ENCODE assay signal across 28 mouse cellular contexts in genomic region chr16:78974099-78974498, GRCm38 (mm10). TPM values are rescaled to one million over a fixed set of nuclear protein-coding genes. Genes with fewer than 3 reads are reported as not detected.
DNase-seq lines count a peak whose midpoint lies in the region; ATAC-seq and TF ChIP-seq lines count a peak whose summit lies in the region.
"Had no signal": no experiment of that assay in that cellular context is flagged by ENCODE, and none has a peak within 500 bp of the region (broad histone marks: within the 10 kb centered on the region; RNA-seq: fewer than 3 reads in every experiment).

No protein-coding gene starts in this region.

- H3K4me2 ChIP-seq in intestine, embryonic 14.5 days (ENCODE audit: low read length) = no peak overlapping the region
- peak overlapping the region; percentile 48 for H3K4me2 ChIP-seq in intestine, postnatal 0 days (replicated peaks; ENCODE audit: low read depth)
- H3K4me2 ChIP-seq in stomach, postnatal 0 days (replicated peaks; ENCODE audit: low read depth) = no peak overlapping the region
- H3K4me2 ChIP-seq: embryonic facial prominence, embryonic 12.5 days; embryonic facial prominence, embryonic 15.5 days; heart, embryonic 11.5 days; hindbrain, embryonic 13.5 days had no signal

- WGBS in intestine, embryonic 14.5 days = 78% methylated on average over 13 of the region's 13 CpGs
- WGBS in intestine, postnatal 0 days = 36% methylated on average over 13 of the region's 13 CpGs
- 63% methylated on average over 13 of the region's 13 CpGs for WGBS in stomach, postnatal 0 days

- no peaks in the 10 kb centered on the region for H3K9me3 ChIP-seq in MEL (replicated peaks; ENCODE audit: insufficient read depth, low read length)
- H3K9me3 ChIP-seq in intestine, embryonic 14.5 days (ENCODE audit: control insufficient read depth, low read length) = no peaks in the 10 kb centered on the region
- no peaks in the 10 kb centered on the region for H3K9me3 ChIP-seq in intestine, postnatal 0 days (ENCODE audit: control insufficient read depth)
- no peaks in the 10 kb centered on the region for H3K9me3 ChIP-seq in stomach, postnatal 0 days (ENCODE audit: control insufficient read depth, low read length)
- H3K9me3 ChIP-seq: embryonic facial prominence, embryonic 12.5 days; embryonic facial prominence, embryonic 15.5 days; G1E; hindbrain, embryonic 10.5 days; hindbrain, embryonic 13.5 days had no signal

- no peak overlapping the region for H3K27ac ChIP-seq in MEL (ENCODE audit: control insufficient read depth, low read depth, low read length)
- no peak overlapping the region for H3K27ac ChIP-seq in intestine, embryonic 14.5 days (ENCODE audit: low read depth)
- H3K27ac ChIP-seq in intestine, postnatal 0 days (ENCODE audit: low read depth, low read length) = no peak overlapping the region
- H3K27ac ChIP-seq in stomach, postnatal 0 days (replicated peaks) = no peak overlapping the region
- H3K27ac ChIP-seq: embryonic facial prominence, embryonic 12.5 days; embryonic facial prominence, embryonic 15.5 days; gastrocnemius, adult 2 months; hindbrain, embryonic 10.5 days; hindbrain, embryonic 13.5 days had no signal

- TF ChIP-seq POLR2A in MEL (IDR thresholded peaks at IDR 0.05; ENCODE audit: control insufficient read depth in 1 of 2, insufficient read depth in 1 of 2, low read depth in 1 of 2, low read length in 2 of 2, poor library complexity in 1 of 2) = no peak

- peak; percentile 89 for ATAC-seq in intestine, embryonic 14.5 days (replicated peaks; ENCODE audit: low FRiP score, low TSS enrichment, low read depth)
- peak; percentile 94 for ATAC-seq in intestine, postnatal 0 days
- ATAC-seq in stomach, postnatal 0 days (ENCODE audit: low FRiP score, low TSS enrichment) = no peak
- ATAC-seq: activated CD4-positive, CD25-positive, alpha-beta regulatory T cell, adult 4 months; forebrain, embryonic 14.5 days; forebrain, postnatal 0 days; hindbrain, embryonic 16.5 days had no signal

- TF ChIP-seq RAD21 in MEL (IDR thresholded peaks at IDR 0.05; ENCODE audit: low read depth, low read length) = no peak

- no peak overlapping the region for H3K9ac ChIP-seq in MEL (ENCODE audit: control insufficient read depth, low read depth, low read length, poor library complexity, severe bottlenecking)
- no peak overlapping the region for H3K9ac ChIP-seq in intestine, embryonic 14.5 days (ENCODE audit: low read length)
- H3K9ac ChIP-seq in intestine, postnatal 0 days (ENCODE audit: low read depth, low read length) = no peak overlapping the region
- no peak overlapping the region for H3K9ac ChIP-seq in stomach, postnatal 0 days (ENCODE audit: low read length)
- H3K9ac ChIP-seq: embryonic facial prominence, embryonic 12.5 days; embryonic facial prominence, embryonic 15.5 days; forebrain, postnatal 0 days; hindbrain, embryonic 13.5 days had no signal

- no peak for TF ChIP-seq CTCF in MEL (IDR thresholded peaks at IDR 0.05 in 2 of 3, conservative IDR thresholded peaks at IDR 0.05 in 1 of 3; ENCODE audit: control insufficient read depth in 1 of 3, insufficient read depth in 1 of 3, low read depth in 2 of 3, low read length in 3 of 3, poor library complexity in 1 of 3, severe bottlenecking in 1 of 3)
- no peak for TF ChIP-seq CTCF in intestine, postnatal 0 days (IDR thresholded peaks at IDR 0.05; ENCODE audit: low read depth)
- TF ChIP-seq CTCF in stomach, postnatal 0 days (IDR thresholded peaks at IDR 0.05; ENCODE audit: low read depth) = no peak

- peak; percentile 31 to 43; a peak in 1 of 4 replicates for TF ChIP-seq EP300 in MEL (IDR thresholded peaks at IDR 0.05; ENCODE audit: low read depth in 1 of 2, low read length in 2 of 2)
- no peak for TF ChIP-seq EP300 in stomach, postnatal 0 days (optimal IDR thresholded peaks at IDR 0.05)

- no peaks in the 10 kb centered on the region for H3K27me3 ChIP-seq in MEL (ENCODE audit: control insufficient read depth in 1 of 2, insufficient read depth in 2 of 2, low read length in 2 of 2)
- no peaks in the 10 kb centered on the region for H3K27me3 ChIP-seq in intestine, embryonic 14.5 days (replicated peaks; ENCODE audit: control insufficient read depth, insufficient read depth, low read length)
- no peaks in the 10 kb centered on the region for H3K27me3 ChIP-seq in intestine, postnatal 0 days (replicated peaks; ENCODE audit: control insufficient read depth, insufficient read depth, low read length)
- no peaks in the 10 kb centered on the region for H3K27me3 ChIP-seq in stomach, postnatal 0 days (ENCODE audit: control insufficient read depth, insufficient read depth, low read length)
- H3K27me3 ChIP-seq: CH12.LX; embryonic facial prominence, embryonic 12.5 days; embryonic facial prominence, embryonic 15.5 days; hindbrain, embryonic 13.5 days had no signal

- H3K79me2 ChIP-seq in MEL (ENCODE audit: control insufficient read depth, insufficient read depth, low read length, poor library complexity) = no peaks in the 10 kb centered on the region

- no peaks in the 10 kb centered on the region for H3K36me3 ChIP-seq in MEL (ENCODE audit: control insufficient read depth in 1 of 2, insufficient read depth in 2 of 2, low read length in 2 of 2)
- H3K36me3 ChIP-seq in intestine, embryonic 14.5 days (ENCODE audit: control insufficient read depth, insufficient read depth, low read length) = no peaks in the 10 kb centered on the region
- H3K36me3 ChIP-seq in intestine, postnatal 0 days (ENCODE audit: control insufficient read depth, insufficient read depth) = no peaks in the 10 kb centered on the region
- no peaks in the 10 kb centered on the region for H3K36me3 ChIP-seq in stomach, postnatal 0 days (ENCODE audit: control insufficient read depth, insufficient read depth, low read length)
- H3K36me3 ChIP-seq: embryonic facial prominence, embryonic 12.5 days; embryonic facial prominence, embryonic 15.5 days; G1E; hindbrain, embryonic 10.5 days; hindbrain, embryonic 13.5 days had no signal

- H3K4me3 ChIP-seq in MEL (ENCODE audit: control insufficient read depth in 1 of 2, insufficient read depth in 1 of 2, low read depth in 2 of 2, low read length in 2 of 2) = peak overlapping the region in 1 of 2 experiments; percentile 26; a peak in 2 of 4 replicates
- no peak overlapping the region for H3K4me3 ChIP-seq in intestine, embryonic 14.5 days (ENCODE audit: low read depth, low read length)
- no peak overlapping the region for H3K4me3 ChIP-seq in intestine, postnatal 0 days (ENCODE audit: low read depth, low read length)
- H3K4me3 ChIP-seq in stomach, postnatal 0 days (ENCODE audit: low read depth, low read length) = no peak overlapping the region
- H3K4me3 ChIP-seq: embryonic facial prominence, embryonic 12.5 days; embryonic facial prominence, embryonic 15.5 days; gastrocnemius, adult 2 months; hindbrain, embryonic 10.5 days; hindbrain, embryonic 13.5 days had no signal

- no peaks in the 10 kb centered on the region for H3K4me1 ChIP-seq in MEL (ENCODE audit: control insufficient read depth in 1 of 2, insufficient read depth in 2 of 2, low read length in 2 of 2)
- H3K4me1 ChIP-seq in intestine, embryonic 14.5 days (replicated peaks; ENCODE audit: control insufficient read depth, insufficient read depth, low read length) = no peaks in the 10 kb centered on the region
- no peaks in the 10 kb centered on the region for H3K4me1 ChIP-seq in intestine, postnatal 0 days (replicated peaks; ENCODE audit: control insufficient read depth, insufficient read depth, low read length)
- no peaks in the 10 kb centered on the region for H3K4me1 ChIP-seq in stomach, postnatal 0 days (replicated peaks; ENCODE audit: control insufficient read depth, insufficient read depth)
- H3K4me1 ChIP-seq: embryonic facial prominence, embryonic 12.5 days; embryonic facial prominence, embryonic 15.5 days; hindbrain, embryonic 10.5 days; hindbrain, embryonic 13.5 days had no signal

- DNase-seq in MEL (ENCODE audit: low read depth, low spot score) = peak; percentile 20
- peak; percentile 57 for DNase-seq in intestine, embryonic 14.5 days (ENCODE audit: low spot score)
- DNase-seq in stomach, postnatal 0 days (ENCODE audit: low spot score) = peak; percentile 18
- DNase-seq in kidney, adult 9 months = no peak
- no peak for DNase-seq in ovary, postnatal 10 days (ENCODE audit: low spot score)
- no peak for DNase-seq in ovary, postnatal 36 days (ENCODE audit: low spot score)
- DNase-seq: adrenal gland, postnatal 10 days; adrenal gland, postnatal 36 days; B cell, adult 2 months; cerebellum, adult 18-20 months; cerebellum, adult 9-10 months; cerebellum, postnatal 14 days; forebrain, postnatal 0 days; gastrocnemius, adult 2 months; gastrocnemius, postnatal 14 days; heart, adult 11 months; heart, postnatal 36 days had no signal

TF ChIP-seq in MEL, 35 proteins besides CTCF, POLR2A, EP300 and RAD21:
- TF ChIP-seq MEF2A (IDR thresholded peaks at IDR 0.05; ENCODE audit: extremely low read depth, insufficient replicate concordance, low read depth, low read length, poor library complexity, severe bottlenecking) = no peak
- TF ChIP-seq USF1 (IDR thresholded peaks at IDR 0.05; ENCODE audit: low read depth, low read length) = no peak
- no peak for TF ChIP-seq MAX (IDR thresholded peaks at IDR 0.05; ENCODE audit: low read length)
- TF ChIP-seq CHD2 (IDR thresholded peaks at IDR 0.05; ENCODE audit: low read length) = no peak
- peak; percentile 51 for TF ChIP-seq TCF12 (IDR thresholded peaks at IDR 0.05; ENCODE audit: low read depth, low read length)
- TF ChIP-seq GATA1 (IDR thresholded peaks at IDR 0.05; ENCODE audit: low read depth, low read length) = peak; percentile 23; the same call in 1 of the 2 replicates
- TF ChIP-seq MAFK (IDR thresholded peaks at IDR 0.05; ENCODE audit: borderline replicate concordance, low read depth, low read length) = no peak
- no peak for TF ChIP-seq ZC3H11A (IDR thresholded peaks at IDR 0.05; ENCODE audit: low read depth, low read length)

RNA-seq across cellular contexts. Expression of gene Chodl, which starts 43.4 kb away (rescaled TPM):
- not detected in 2 replicates for total RNA-seq in MEL (2012; rRNA removed)
- not detected for polyA plus RNA-seq in MEL (2012; ENCODE audit: insufficient read depth in 1 of 2, insufficient read length in 2 of 2, low read depth in 1 of 2, low replicate concordance in 2 of 2, missing spikeins in 1 of 2)
- polyA plus RNA-seq in intestine, embryonic 14.5 days (2014; fragmentation: Nextera tagmentation; extraction: Ambion mirVana) = 13.7 and 14.3 TPM in 2 replicates
- polyA plus RNA-seq in intestine, postnatal 0 days (2015; fragmentation: Nextera tagmentation; extraction: Ambion mirVana) = 17.5 and 19.7 TPM in 2 replicates
- polyA plus RNA-seq in stomach, postnatal 0 days (2015; fragmentation: Nextera tagmentation; extraction: Ambion mirVana) = 21.1 and 27.1 TPM in 2 replicates
- total RNA-seq: CH12.LX had no signal
- polyA plus RNA-seq: activated CD4-positive, CD25-positive, alpha-beta regulatory T cell, adult 4 months; G1E had no signal

Comparison
In these comparisons a context has a peak if more than half of its experiments do, and no peak if none do; other contexts are left out.
1. DNase-seq: peak in MEL (single experiment), intestine, embryonic 14.5 days (single experiment) and stomach, postnatal 0 days (single experiment); none in kidney, adult 9 months (single experiment), ovary, postnatal 10 days (single experiment) and ovary, postnatal 36 days (single experiment).
2. RNA of gene Chodl, which starts 43.4 kb away (polyA plus RNA-seq): 21.1 to 27.1 TPM in stomach, postnatal 0 days, 17.5 to 19.7 TPM in intestine, postnatal 0 days and 13.7 to 14.3 TPM in intestine, embryonic 14.5 days; not detected in MEL; every median in the first group is over 10 times any median in the second.